Mouse (Mus musculus) liver, embryonic 15.5 days (tissue): ENCODE results near the gene Igsf8. TPM values are rescaled to one million over a fixed set of nuclear protein-coding genes. Genes with fewer than 3 reads are reported as not detected.

Experiments
- ATAC-seq: fragments of 200-750 bp; cut with Nextera tagmentation; 2 replicates; pipeline ENCODE4 v1.8.0; 2017; ENCODE audit warnings: moderate number of reproducible peaks, mild to moderate bottlenecking, moderate library complexity; ENCODE audit not compliant: insufficient read depth
- H3K27ac ChIP-seq: fragments of 300-500 bp; sonication (generic); replicated peaks from 2 replicates; pipeline ENCODE4 v1.5.1; 2015; ENCODE audit warnings: mild to moderate bottlenecking, inconsistent platforms
- H3K27me3 ChIP-seq: fragments of 300-500 bp; sonication (generic); 2 replicates; pipeline ENCODE4 v1.6.1; 2015; ENCODE audit warnings: mild to moderate bottlenecking, inconsistent platforms
- H3K36me3 ChIP-seq: fragments of 300-500 bp; sonication (generic); replicated peaks from 2 replicates; pipeline ENCODE4 v1.6.1; 2015; ENCODE audit warnings: moderate library complexity, mild to moderate bottlenecking, inconsistent platforms
- H3K4me1 ChIP-seq: fragments of 300-500 bp; sonication (generic); replicated peaks from 2 replicates; pipeline ENCODE4 v1.6.1; 2015; ENCODE audit warnings: inconsistent platforms
- H3K4me2 ChIP-seq: fragments of 300-500 bp; sonication (generic); 2 replicates; pipeline ENCODE4 v1.6.1; 2015; ENCODE audit warnings: moderate library complexity, mild to moderate bottlenecking, inconsistent platforms
- H3K4me3 ChIP-seq: fragments of 300-500 bp; sonication (generic); replicated peaks from 2 replicates; pipeline ENCODE4 v1.5.1; 2015; ENCODE audit warnings: mild to moderate bottlenecking, inconsistent platforms
- H3K9ac ChIP-seq: fragments of 300-500 bp; sonication (generic); 2 replicates; pipeline ENCODE4 v1.6.1; 2015; ENCODE audit warnings: moderate library complexity, mild to moderate bottlenecking, inconsistent platforms
- H3K9me3 ChIP-seq: fragments of 300-500 bp; sonication (generic); replicated peaks from 2 replicates; pipeline ENCODE4 v1.6.1; 2016; ENCODE audit warnings: inconsistent platforms
- WGBS: fragments of 180-500 bp; shearing (Covaris S2); methylation state at CpG from one replicate; pipeline ENCODE4 v1.1.7; 2015; ENCODE audit warnings: mixed read lengths; ENCODE audit not compliant: insufficient replicate concordance; 5-methylcytosine and 5-hydroxymethylcytosine counted together
- polyA plus RNA-seq: library from polyadenylated mRNA; unstranded; fragments of >200 nt; fragmentation: Nextera tagmentation; extraction: Ambion mirVana; gene quantifications from 2 replicates; pipeline ENCODE4 v1.2.1, GENCODE M21; 2015

The Igsf8 gene
- polyA plus RNA-seq, 1 experiment from 2014 or later: 17.9 TPM

DNA sequence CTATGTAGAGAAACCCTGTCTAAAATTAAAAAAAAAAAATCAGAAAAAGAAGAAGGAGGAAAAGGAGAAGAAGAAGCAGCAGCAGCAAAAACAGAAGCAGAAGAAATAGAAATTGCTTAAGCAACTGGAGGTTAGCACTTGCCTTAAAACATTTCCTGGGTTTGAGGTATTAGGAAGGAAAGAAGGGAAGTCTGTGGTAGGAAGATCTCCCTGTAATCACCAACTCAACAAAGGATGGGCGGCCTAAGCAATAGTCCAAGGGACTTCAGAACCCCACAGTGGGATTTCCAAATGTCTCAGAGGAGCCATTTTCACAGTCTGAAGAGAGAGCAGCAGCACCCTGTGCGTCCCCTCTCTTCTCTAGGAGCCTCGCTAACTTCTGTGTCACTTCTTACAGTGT lies 91.0 kb downstream of the Igsf8 start:
- 18% methylated on average over 3 of the region's 3 CpGs for WGBS
- Histone ChIP-seq H3K27ac (no peak overlapping the region), H3K9me3 (no peaks in the 10 kb centered on the region), H3K9ac (no peak overlapping the region), H3K4me3 (no peak overlapping the region), H3K4me1 (no peaks in the 10 kb centered on the region), H3K27me3 (peaks cover 37% of the 10 kb centered on the region), H3K36me3 (no peaks in the 10 kb centered on the region), H3K4me2 (no peak overlapping the region)
- ATAC-seq: no peak

DNA sequence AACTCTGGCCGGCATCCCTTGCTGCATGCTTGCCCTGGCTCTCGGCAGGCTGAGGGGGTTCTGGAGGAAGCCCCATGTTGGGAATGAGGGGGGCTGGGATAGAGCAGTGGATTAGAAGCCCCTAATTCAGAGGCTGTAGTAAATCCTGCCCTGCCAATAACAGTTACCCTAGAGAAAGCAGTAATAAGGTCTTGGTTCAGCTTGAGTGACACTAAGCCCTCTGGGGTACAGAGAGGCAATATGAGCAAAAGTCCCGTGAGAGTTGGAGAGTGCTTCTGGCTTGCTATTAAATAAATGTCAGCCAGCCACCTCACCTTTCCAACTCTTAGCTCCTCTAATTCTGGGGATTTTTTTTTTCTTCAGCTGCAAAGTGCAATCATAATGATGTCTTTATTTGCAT lies 93.9 kb downstream of the Igsf8 start:
- Histone ChIP-seq H3K9me3 (no peaks in the 10 kb centered on the region), H3K4me1 (no peaks in the 10 kb centered on the region), H3K9ac (no peak overlapping the region), H3K4me3 (no peak overlapping the region), H3K27me3 (peaks cover 33% of the 10 kb centered on the region), H3K27ac (no peak overlapping the region), H3K36me3 (no peaks in the 10 kb centered on the region), H3K4me2 (no peak overlapping the region)
- 51% methylated on average over 3 of the region's 3 CpGs for WGBS
- no peak for ATAC-seq

DNA sequence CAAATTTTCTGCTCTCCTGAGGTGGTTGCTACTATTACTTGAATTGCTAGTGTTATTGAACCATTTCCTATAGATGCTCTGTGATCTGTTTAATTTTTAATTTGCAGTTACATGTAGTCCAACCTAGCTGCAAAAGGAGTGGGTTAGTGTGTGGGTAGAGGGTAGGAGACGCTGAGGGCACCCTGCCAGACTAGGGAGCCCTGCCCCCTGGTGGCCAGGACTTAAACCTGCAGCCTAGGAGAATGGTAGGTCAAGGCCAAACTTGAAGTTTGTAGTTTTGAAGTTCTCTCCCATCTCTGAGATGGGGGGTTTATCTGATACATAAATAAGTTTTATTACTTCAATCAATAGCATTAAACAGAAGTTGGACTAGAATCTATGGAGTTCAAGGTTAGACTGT lies 96.1 kb downstream of the Igsf8 start:
- Histone ChIP-seq H3K4me2 (no peak overlapping the region), H3K4me3 (no peak overlapping the region), H3K27ac (no peak overlapping the region), H3K9me3 (no peaks in the 10 kb centered on the region), H3K4me1 (no peaks in the 10 kb centered on the region), H3K27me3 (peaks cover 15% of the 10 kb centered on the region), H3K36me3 (no peaks in the 10 kb centered on the region), H3K9ac (no peak overlapping the region)
- WGBS: 0% methylated on average over 1 of the region's 1 CpGs
- ATAC-seq: no peak

DNA sequence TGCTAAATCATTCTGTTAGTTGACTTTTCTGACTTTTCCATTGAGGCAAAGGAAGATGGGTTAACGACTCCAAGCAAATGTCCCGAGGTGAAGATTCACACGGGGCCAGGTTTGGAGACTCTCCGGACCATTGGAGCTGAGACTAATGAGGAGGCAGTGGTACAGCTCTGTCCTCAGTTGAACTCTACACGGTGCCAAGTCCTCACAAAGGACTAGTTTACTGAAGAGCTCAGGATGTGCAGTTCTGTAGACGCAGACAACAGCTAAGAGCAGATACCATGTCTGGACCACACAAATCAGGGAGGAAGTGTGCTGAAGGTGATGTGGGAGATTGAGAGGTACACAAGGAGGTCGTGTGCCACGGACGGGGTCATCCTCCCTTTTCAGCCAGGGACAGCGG lies 96.9 kb downstream of the Igsf8 start:
- H3K9me3 ChIP-seq: no peaks in the 10 kb centered on the region
- ATAC-seq: no peak
- H3K4me1 ChIP-seq: no peaks in the 10 kb centered on the region
- no peak overlapping the region for H3K9ac ChIP-seq
- no peak overlapping the region for H3K27ac ChIP-seq
- H3K36me3 ChIP-seq: no peaks in the 10 kb centered on the region
- H3K27me3 ChIP-seq: peaks cover 15% of the 10 kb centered on the region
- 54% methylated on average over 10 of the region's 10 CpGs for WGBS
- H3K4me2 ChIP-seq: no peak overlapping the region
- no peak overlapping the region for H3K4me3 ChIP-seq

DNA sequence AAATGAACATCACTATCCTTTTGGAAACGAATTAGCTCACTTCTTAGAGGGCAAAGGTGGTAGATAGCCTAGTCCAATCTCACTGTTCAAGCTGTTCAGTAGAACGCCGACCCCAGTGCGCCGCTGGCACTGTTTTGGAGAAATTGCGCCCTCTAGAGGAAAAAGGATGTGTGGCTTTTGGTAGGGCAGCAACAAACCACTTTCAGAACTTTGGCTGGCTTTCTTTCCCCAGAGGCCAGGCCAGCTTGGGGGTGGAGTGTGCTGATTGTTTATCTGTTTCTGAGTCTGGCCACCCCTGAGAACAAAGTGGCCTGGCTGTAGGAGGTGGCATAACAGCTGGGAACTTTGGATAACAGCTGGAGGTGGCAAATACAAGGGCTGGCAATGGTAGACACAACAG lies 103.2 kb downstream of the Igsf8 start:
- peak; percentile 54 for ATAC-seq
- H3K36me3 ChIP-seq: no peaks in the 10 kb centered on the region
- peaks cover 14% of the 10 kb centered on the region for H3K4me1 ChIP-seq
- peaks cover 8% of the 10 kb centered on the region; the same call in 1 of the 2 replicates for H3K27me3 ChIP-seq
- 2% methylated on average over 6 of the region's 6 CpGs for WGBS
- H3K27ac ChIP-seq: no peak overlapping the region
- H3K4me2 ChIP-seq: peak overlapping the region; percentile 37
- no peak overlapping the region; the same call in 1 of the 2 replicates for H3K4me3 ChIP-seq
- no peaks in the 10 kb centered on the region for H3K9me3 ChIP-seq
- no peak overlapping the region for H3K9ac ChIP-seq

DNA sequence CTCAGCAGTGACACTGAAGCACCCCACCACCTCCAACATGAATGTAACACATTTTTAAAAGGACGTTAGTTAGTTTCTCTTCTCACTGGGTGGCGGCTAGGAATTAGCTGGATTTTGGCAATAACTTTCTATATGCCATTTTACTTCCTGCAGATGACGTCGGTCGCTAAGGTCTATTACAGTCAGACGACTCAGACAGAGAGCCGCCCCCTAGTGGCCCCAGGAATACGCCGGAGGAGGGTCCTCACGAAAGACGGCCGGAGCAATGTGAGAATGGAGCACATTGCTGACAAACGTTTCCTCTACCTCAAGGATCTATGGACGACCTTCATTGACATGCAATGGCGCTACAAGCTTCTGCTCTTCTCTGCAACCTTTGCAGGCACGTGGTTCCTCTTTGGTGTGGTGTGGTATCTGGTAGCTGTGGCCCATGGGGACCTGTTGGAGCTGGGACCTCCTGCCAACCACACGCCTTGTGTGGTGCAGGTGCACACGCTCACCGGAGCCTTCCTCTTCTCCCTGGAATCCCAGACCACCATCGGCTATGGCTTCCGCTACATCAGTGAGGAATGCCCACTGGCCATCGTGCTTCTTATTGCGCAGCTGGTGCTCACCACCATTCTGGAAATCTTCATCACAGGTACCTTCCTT lies 107.5 kb downstream of the Igsf8 start:
- no peak overlapping the region for H3K4me3 ChIP-seq
- H3K27ac ChIP-seq: no peak overlapping the region
- H3K36me3 ChIP-seq: no peaks in the 10 kb centered on the region
- peaks cover 14% of the 10 kb centered on the region for H3K4me1 ChIP-seq
- H3K9me3 ChIP-seq: no peaks in the 10 kb centered on the region
- 27% methylated on average over 23 of the region's 23 CpGs for WGBS
- peak overlapping the region; percentile 31; the same call in 1 of the 2 replicates for H3K4me2 ChIP-seq
- ATAC-seq: no peak
- H3K27me3 ChIP-seq: 0 out of 2 replicates have a peak, but pooled peaks cover 15% of the 10 kb centered on the region
- H3K9ac ChIP-seq: no peak overlapping the region

Other genes with a start within 250 kb of the Igsf8 start
- gene Vangl2, start 233.2 kb upstream of the Igsf8 start, polyA plus RNA-seq: 0.66 and 0.81 TPM in 2 replicates
- gene Nhlh1, start 204.1 kb upstream of the Igsf8 start, polyA plus RNA-seq: not detected in 2 replicates
- gene Copa, start 179.1 kb upstream of the Igsf8 start, polyA plus RNA-seq: 70.1 and 73.6 TPM in 2 replicates
- 37.6 and 43.5 TPM in 2 replicates for gene Ncstn, start 178.8 kb upstream of the Igsf8 start, polyA plus RNA-seq
- 38.7 and 41.8 TPM in 2 replicates for gene Pex19, start 134.9 kb upstream of the Igsf8 start, polyA plus RNA-seq
- gene Dcaf8, start 113.6 kb upstream of the Igsf8 start, polyA plus RNA-seq: 55.3 and 62.8 TPM in 2 replicates
- 20.2 and 22.3 TPM in 2 replicates for gene Pea15a, start 54.8 kb upstream of the Igsf8 start, polyA plus RNA-seq
- 2.9 and 5.0 TPM in 2 replicates for gene Casq1, start 41.8 kb upstream of the Igsf8 start, polyA plus RNA-seq
- 0.02 TPM in 1 of 2 replicates, not detected in the other for gene Atp1a4, start 3.2 kb upstream of the Igsf8 start, polyA plus RNA-seq
- gene Atp1a2, start 36.4 kb downstream of the Igsf8 start, polyA plus RNA-seq: 0.39 and 0.40 TPM in 2 replicates
- 0.03 TPM in 1 of 2 replicates, not detected in the other for gene Kcnj9, start 67.7 kb downstream of the Igsf8 start, polyA plus RNA-seq
- gene Kcnj10, start 79.6 kb downstream of the Igsf8 start, polyA plus RNA-seq: 0.09 and 0.12 TPM in 2 replicates
- 1.7 and 1.9 TPM in 2 replicates for gene Pigm, start 114.9 kb downstream of the Igsf8 start, polyA plus RNA-seq
- gene Slamf9, start 213.7 kb downstream of the Igsf8 start, polyA plus RNA-seq: 0.78 and 1.2 TPM in 2 replicates
- 0.96 and 1.2 TPM in 2 replicates for gene Igsf9, start 220.1 kb downstream of the Igsf8 start, polyA plus RNA-seq
- 121 and 125 TPM in 2 replicates for gene Tagln2, start 238.4 kb downstream of the Igsf8 start, polyA plus RNA-seq